Mouse (Mus musculus) MEL (cell line): ENCODE measurements around the gene Ghr. TPM values are rescaled to one million over a fixed set of nuclear protein-coding genes. Genes with fewer than 3 reads are reported as not detected.

ENCODE experiments used
- DNase-seq: peaks from one replicate; pipeline ENCODE4 v3.0.0; 2011; ENCODE audit warnings: low read depth, low spot score
- H3K27ac ChIP-seq: 2 replicates; pipeline ENCODE4 v1.5.1; 2012; ENCODE audit warnings: low read depth, mild to moderate bottlenecking, control low read depth, low read length, moderate library complexity; ENCODE audit not compliant: control insufficient read depth
- H3K27me3 ChIP-seq, 2 experiments: fragments of 150-350 bp in 1 of 2; sonication (generic) in 1 of 2; 2 replicates each; pipeline ENCODE4 v1.6.1; 2012; ENCODE audit warnings: low read length in 2 of 2, mild to moderate bottlenecking in 2 of 2, improper control_type of control experiment in 1 of 2, moderate library complexity in 1 of 2; ENCODE audit not compliant: insufficient read depth in 2 of 2, control insufficient read depth in 1 of 2
- H3K36me3 ChIP-seq, 2 experiments: 2 replicates each; pipeline ENCODE4 v1.6.1; 2012 to 2014; ENCODE audit warnings: low read length in 2 of 2, improper control_type of control experiment in 1 of 2, inconsistent platforms in 1 of 2, mild to moderate bottlenecking in 1 of 2; ENCODE audit not compliant: insufficient read depth in 2 of 2, control insufficient read depth in 1 of 2
- H3K4me1 ChIP-seq, 2 experiments: fragments of 150-350 bp in 1 of 2; sonication (generic) in 1 of 2; 2 replicates each; pipeline ENCODE4 v1.6.1; 2012; ENCODE audit warnings: low read length in 2 of 2, improper control_type of control experiment in 1 of 2, mild to moderate bottlenecking in 1 of 2; ENCODE audit not compliant: insufficient read depth in 2 of 2, control insufficient read depth in 1 of 2
- H3K4me3 ChIP-seq, 2 experiments: fragments of 150-350 bp in 1 of 2; sonication (generic) in 1 of 2; 2 replicates each; pipeline ENCODE4 v1.5.1; 2012; ENCODE audit warnings: low read depth in 2 of 2, low read length in 2 of 2, mild to moderate bottlenecking in 2 of 2, moderate library complexity in 2 of 2, control low read depth in 1 of 2, improper control_type of control experiment in 1 of 2; ENCODE audit not compliant: control insufficient read depth in 1 of 2, insufficient read depth in 1 of 2
- H3K79me2 ChIP-seq: 2 replicates; pipeline ENCODE4 v1.6.1; 2012; ENCODE audit warnings: mild to moderate bottlenecking, low read length, moderate library complexity; ENCODE audit not compliant: control insufficient read depth, poor library complexity, insufficient read depth
- H3K9ac ChIP-seq: 2 replicates; pipeline ENCODE4 v1.6.1; 2012; ENCODE audit warnings: low read depth, mild to moderate bottlenecking, control low read depth, low read length, moderate library complexity; ENCODE audit not compliant: control insufficient read depth, poor library complexity, severe bottlenecking
- H3K9me3 ChIP-seq: fragments of 150-350 bp; sonication (generic); replicated peaks from 2 replicates; pipeline ENCODE4 v1.6.1; 2012; ENCODE audit warnings: mild to moderate bottlenecking, low read length, improper control_type of control experiment, moderate library complexity; ENCODE audit not compliant: insufficient read depth
- EP300 ChIP-seq, 2 experiments: IDR thresholded peaks; 2 replicates each; pipeline ENCODE4 v1.6.1; 2011; ENCODE audit warnings: improper control_type of control experiment in 2 of 2, low read length in 2 of 2, low read depth in 1 of 2, mild to moderate bottlenecking in 1 of 2
- GATA1 ChIP-seq: IDR thresholded peaks from 2 replicates; pipeline ENCODE4 v1.6.1; 2011; ENCODE audit warnings: low read depth, low read length, improper control_type of control experiment
- HCFC1 ChIP-seq: IDR thresholded peaks from 2 replicates; pipeline ENCODE4 v1.6.1; 2012; ENCODE audit warnings: low read depth, mild to moderate bottlenecking, inconsistent platforms, low read length, improper control_type of control experiment, moderate library complexity
- KAT2A ChIP-seq: conservative IDR thresholded peaks from 2 replicates; pipeline ENCODE4 v1.6.1; 2012; ENCODE audit warnings: low read depth, low read length, improper control_type of control experiment, inconsistent platforms
- MAFK ChIP-seq: IDR thresholded peaks from 2 replicates; pipeline ENCODE4 v1.6.1; 2011; ENCODE audit warnings: low read depth, mild to moderate bottlenecking, low read length, improper control_type of control experiment, borderline replicate concordance
- NELFE ChIP-seq: IDR thresholded peaks from 2 replicates; pipeline ENCODE4 v1.6.1; 2011; ENCODE audit warnings: low read depth, low read length, improper control_type of control experiment
- NRF1 ChIP-seq: IDR thresholded peaks from 2 replicates; pipeline ENCODE4 v1.6.1; 2014; ENCODE audit warnings: low read depth, mild to moderate bottlenecking, inconsistent platforms, low read length, improper control_type of control experiment, moderate library complexity; ENCODE audit not compliant: poor library complexity, insufficient read depth, severe bottlenecking
- POLR2AphosphoS5 ChIP-seq: IDR thresholded peaks from 2 replicates; pipeline ENCODE4 v1.6.1; 2012; ENCODE audit warnings: low read depth, borderline replicate concordance, mild to moderate bottlenecking, inconsistent platforms, low read length, moderate library complexity, mixed read lengths
- RAD21 ChIP-seq: IDR thresholded peaks from 2 replicates; pipeline ENCODE4 v1.6.1; 2011; ENCODE audit warnings: mild to moderate bottlenecking, low read depth, low read length, improper control_type of control experiment
- RCOR1 ChIP-seq: IDR thresholded peaks from 2 replicates; pipeline ENCODE4 v1.6.1; 2012; ENCODE audit warnings: low read depth, mild to moderate bottlenecking, inconsistent platforms, low read length, improper control_type of control experiment
- SIN3A ChIP-seq: IDR thresholded peaks from 2 replicates; pipeline ENCODE4 v1.6.1; 2012; ENCODE audit warnings: low read length, improper control_type of control experiment, inconsistent platforms
- TAL1 ChIP-seq: IDR thresholded peaks from 2 replicates; pipeline ENCODE4 v1.6.1; 2012; ENCODE audit warnings: mild to moderate bottlenecking, inconsistent platforms, low read length, moderate library complexity, mixed read lengths
- ZMIZ1 ChIP-seq: IDR thresholded peaks from 2 replicates; pipeline ENCODE4 v1.6.1; 2012; ENCODE audit warnings: low read depth, mild to moderate bottlenecking, inconsistent platforms, low read length, improper control_type of control experiment, moderate library complexity
- polyA plus RNA-seq, 2 experiments: library from polyadenylated mRNA; stranded (reverse) in 1 of 2; unstranded in 1 of 2; fragments of >175 nt in 1 of 2; fragments of >200 nt in 1 of 2; gene quantifications; 2 replicates each; pipeline versions ENCODE4 v1.2.1 to v1.2.4; 2012; ENCODE audit warnings: low replicate concordance in 2 of 2, low read depth in 1 of 2; ENCODE audit not compliant: insufficient read length in 2 of 2, insufficient read depth in 1 of 2, missing spikeins in 1 of 2
- total RNA-seq: library from RNA; depleted of rRNA; stranded (reverse); fragments of 300-350 nt; gene quantifications from 2 replicates; pipeline ENCODE4 v1.2.3, GENCODE M21; 2012

Gene Ghr
- total and polyA plus RNA-seq, 3 experiments = 0.07 TPM; not detected in 2

GRCm38 (mm10) chr15:3303426-3303825, 279.9 kb downstream of the Ghr start, which contains the start of gene Ccdc152:
TSS of gene Ccdc152 (minus strand) at chr15:3303526.
- DNase-seq = no peak
- H3K36me3 ChIP-seq = no peaks in the 10 kb centered on the region
- no peak within 1 kb of the TSS for H3K27ac ChIP-seq
- no peaks in the 10 kb centered on the region for H3K27me3 ChIP-seq
- no peaks in the 10 kb centered on the region for H3K9me3 ChIP-seq
- no peak within 1 kb of the TSS for H3K9ac ChIP-seq
- no peak within 1 kb of the TSS for H3K4me3 ChIP-seq
- no peak for TF ChIP-seq ZMIZ1
- TF ChIP-seq HCFC1 = no peak
- no peak for TF ChIP-seq RCOR1
- no peak for TF ChIP-seq POLR2AphosphoS5
- TF ChIP-seq EP300 (IDR thresholded peaks at IDR 0.05; ENCODE audit: low read depth in 1 of 2, low read length in 2 of 2) = no peak
- no peak for TF ChIP-seq GATA1
- TF ChIP-seq KAT2A = no peak
- TF ChIP-seq TAL1 = no peak
- H3K79me2 ChIP-seq = no peaks in the 10 kb centered on the region
- no peaks in the 10 kb centered on the region for H3K4me1 ChIP-seq

- H3K4me3 ChIP-seq = no peak overlapping the region
- no peaks in the 10 kb centered on the region for H3K9me3 ChIP-seq
- H3K9ac ChIP-seq = no peak overlapping the region
- DNase-seq = no peak
- no peaks in the 10 kb centered on the region for H3K4me1 ChIP-seq
- no peak for TF ChIP-seq TAL1
- no peak for TF ChIP-seq RAD21
- TF ChIP-seq NRF1 = no peak
- no peak for TF ChIP-seq KAT2A
- TF ChIP-seq NELFE = no peak
- H3K79me2 ChIP-seq = no peaks in the 10 kb centered on the region
- H3K36me3 ChIP-seq = no peaks in the 10 kb centered on the region
- no peaks in the 10 kb centered on the region for H3K27me3 ChIP-seq
- no peak overlapping the region for H3K27ac ChIP-seq
Observed at GRCm38 (mm10) chr15:3300361-3301100, 282.8 kb downstream of the Ghr start.

- Histone ChIP-seq H3K27ac (no peak overlapping the region), H3K4me3 (no peak overlapping the region), H3K36me3 (no peaks in the 10 kb centered on the region), H3K4me1 (no peaks in the 10 kb centered on the region)
- TF ChIP-seq NELFE (no peak), MAFK (peak; percentile 49; the same call in 1 of the 2 replicates), SIN3A (no peak)
- TF ChIP-seq, all 39 proteins: peak for 1
- Histone ChIP-seq H3K9me3 (no peaks in the 10 kb centered on the region), H3K79me2 (no peaks in the 10 kb centered on the region), H3K27me3 (no peaks in the 10 kb centered on the region), H3K9ac (no peak overlapping the region)
- DNase-seq = no peak
Observed at GRCm38 (mm10) chr15:3297615-3298014, 285.7 kb downstream of the Ghr start.
